Mouse (Mus musculus) left cerebral cortex, postnatal 10 days (tissue): ENCODE data around the gene Igll1. TPM values are rescaled to one million over a fixed set of nuclear protein-coding genes. Genes with fewer than 3 reads are reported as not detected.
"Not testable (repeated sequence)": the region's sequence is repeated elsewhere in the genome, so short reads cannot be mapped to it uniquely, and the experiment has no call there.

Experiments used
- DNase-seq, 2 experiments: peaks; one replicate each; pipeline ENCODE4 v3.0.0; 2021 to 2022; ENCODE audit warnings: low spot score in 2 of 2, mixed read lengths in 1 of 2; ENCODE audit errors: extremely low spot score in 1 of 2
- intact Hi-C: fragments of 180-260 bp; cut with DNase I; formaldehyde crosslinking; loops from one replicate; pipeline ENCODE4 v1.15.1; 2025
- total RNA-seq, 2 experiments: library from RNA; stranded (reverse); gene quantifications; 2 replicates each; pipeline ENCODE4 v1.2.3; 2021

Igll1 gene
- total RNA-seq, 2 experiments from 2014 or later: not detected

DNA sequence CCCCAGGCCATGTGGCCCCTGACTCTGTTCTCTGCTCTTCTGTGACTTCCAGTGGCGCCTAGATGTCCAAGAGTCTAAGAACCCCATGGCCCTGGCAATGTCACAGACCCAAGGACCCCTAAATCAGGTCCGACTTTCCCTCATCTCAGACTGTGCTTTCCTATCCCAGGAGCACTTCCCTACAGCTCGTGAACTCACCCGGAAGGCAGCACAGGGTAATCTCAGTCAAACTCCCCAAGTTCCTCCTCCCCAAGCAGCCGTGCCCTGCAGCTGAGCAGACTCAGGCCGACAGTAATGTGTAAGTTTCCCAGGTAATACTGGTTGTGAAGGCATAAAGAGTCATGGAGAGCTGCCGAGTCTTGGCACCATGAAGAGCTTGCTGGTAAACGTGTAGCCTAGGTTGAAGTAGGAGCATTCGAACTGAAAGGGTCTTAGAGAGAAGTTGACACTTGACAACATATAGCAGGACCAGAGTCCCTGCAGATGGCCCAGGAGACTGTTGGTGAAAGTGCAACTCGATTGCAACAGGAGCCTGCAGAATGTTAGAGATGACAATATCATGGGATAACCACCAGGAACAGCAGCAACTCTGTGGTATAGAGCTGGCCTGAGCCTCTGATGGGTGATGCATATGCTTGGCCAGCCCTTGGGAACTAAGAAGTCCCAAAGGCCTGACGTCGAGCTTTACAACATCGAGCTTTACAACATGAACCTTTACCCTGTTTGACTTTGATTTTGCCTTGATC, 6.9 kb downstream of the Igll1 start:
- DNase-seq: no peak
- intact Hi-C loops: no loop called here

DNA sequence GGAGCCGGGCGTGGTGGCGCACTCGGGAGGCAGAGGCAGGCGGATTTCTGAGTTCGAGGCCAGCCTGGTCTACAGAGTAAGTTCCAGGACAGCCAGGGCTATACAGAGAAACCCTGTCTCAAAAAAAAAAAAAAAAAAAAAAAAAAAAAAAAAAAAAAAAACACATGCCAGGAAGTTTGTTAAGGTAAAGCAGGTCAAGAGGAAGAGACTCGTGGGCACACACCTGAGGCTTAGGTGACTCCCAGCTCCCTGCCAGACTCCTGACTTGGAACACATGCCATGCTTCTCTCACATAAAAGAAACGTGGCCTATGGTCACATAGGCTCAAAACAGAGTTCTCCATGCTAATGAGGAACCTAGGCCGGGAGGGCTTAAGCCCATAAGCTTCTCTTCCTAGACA, 7.7 kb downstream of the Igll1 start:
- intact Hi-C loops, DNase-seq: not testable (repeated sequence)

DNA sequence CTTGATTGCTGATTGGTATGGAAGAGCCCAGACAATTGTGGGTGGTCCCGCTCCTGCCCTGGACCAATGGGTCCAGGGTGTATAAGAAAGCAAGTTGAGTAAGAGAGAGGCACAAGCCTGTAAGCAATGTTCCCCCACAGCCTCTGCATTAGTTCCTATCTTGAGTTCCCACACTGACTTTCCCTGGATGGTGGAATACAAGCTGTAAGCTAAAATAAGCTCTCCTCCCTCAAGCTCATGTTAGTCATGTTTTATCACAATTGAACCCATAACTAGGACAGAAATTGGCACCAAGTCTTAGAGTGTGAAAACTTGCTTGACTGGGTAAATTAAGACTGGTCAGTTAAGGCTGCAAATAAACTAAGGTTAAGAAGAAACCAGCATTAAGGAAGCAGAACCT, 8.2 kb downstream of the Igll1 start:
- DNase-seq: no peak
- intact Hi-C loops: no loop called here

DNA sequence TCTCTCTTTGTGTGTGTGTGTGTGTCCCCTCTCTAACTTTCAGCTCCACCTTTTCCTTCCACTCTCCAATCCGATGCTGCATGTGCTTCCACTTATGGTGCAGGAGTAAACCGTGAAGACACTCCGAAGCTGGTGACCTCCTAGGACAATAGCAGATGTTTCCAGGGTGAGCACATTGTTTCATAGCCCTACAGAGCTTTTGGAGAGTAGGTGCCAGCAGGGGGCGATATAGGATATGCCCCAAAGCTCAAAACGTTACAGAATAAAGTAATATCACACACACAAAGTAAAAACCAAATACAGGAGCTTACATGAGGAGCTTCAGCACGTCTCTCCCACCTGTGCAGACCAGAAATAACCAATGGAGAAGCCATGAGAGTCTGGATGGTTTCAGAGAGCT, 8.9 kb downstream of the Igll1 start:
- DNase-seq: peak in 1 of 2 experiments; percentile 42
- intact Hi-C loops: no loop called here

DNA sequence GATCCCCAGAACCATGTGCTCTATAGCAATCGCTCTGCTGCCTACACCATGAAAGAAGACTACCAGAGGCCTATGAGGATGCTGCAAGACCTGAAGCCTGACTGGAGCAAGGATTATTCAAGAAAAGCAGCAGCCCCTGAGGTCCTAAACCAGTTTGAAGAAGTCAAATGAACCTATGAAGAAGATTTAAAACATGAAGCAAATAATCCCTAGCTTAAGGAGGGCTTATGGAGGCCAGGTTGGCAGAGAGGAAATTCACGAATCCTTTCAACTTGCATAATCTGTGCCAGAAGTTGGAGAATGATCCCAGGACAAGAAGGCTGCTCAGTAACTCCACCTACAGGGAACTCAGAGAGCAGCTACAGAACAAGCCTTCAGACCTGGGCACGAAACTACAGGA, 11.4 kb downstream of the Igll1 start:
- no peak for DNase-seq
- intact Hi-C loops: no loop called here

DNA sequence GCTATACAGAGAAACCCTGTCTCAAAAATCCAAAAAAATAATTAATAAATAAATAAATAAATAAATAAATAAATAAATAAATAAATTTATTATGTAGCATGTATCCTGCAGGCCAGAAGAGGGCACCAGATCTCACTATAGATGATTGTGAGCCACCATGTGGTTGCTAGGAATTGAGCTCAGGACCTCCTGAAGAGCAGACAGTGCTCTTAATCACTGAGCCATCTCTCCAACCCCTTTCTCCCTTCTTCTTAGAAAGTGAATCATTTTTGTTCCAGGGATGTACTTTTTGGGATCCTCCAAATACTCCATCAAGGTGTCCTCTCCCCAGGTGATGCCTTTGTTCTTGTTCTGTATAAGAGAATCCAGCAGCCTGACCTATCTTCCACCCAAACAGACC, 14.6 kb downstream of the Igll1 start:
- intact Hi-C loops: no loop called here
- DNase-seq: no peak

DNA sequence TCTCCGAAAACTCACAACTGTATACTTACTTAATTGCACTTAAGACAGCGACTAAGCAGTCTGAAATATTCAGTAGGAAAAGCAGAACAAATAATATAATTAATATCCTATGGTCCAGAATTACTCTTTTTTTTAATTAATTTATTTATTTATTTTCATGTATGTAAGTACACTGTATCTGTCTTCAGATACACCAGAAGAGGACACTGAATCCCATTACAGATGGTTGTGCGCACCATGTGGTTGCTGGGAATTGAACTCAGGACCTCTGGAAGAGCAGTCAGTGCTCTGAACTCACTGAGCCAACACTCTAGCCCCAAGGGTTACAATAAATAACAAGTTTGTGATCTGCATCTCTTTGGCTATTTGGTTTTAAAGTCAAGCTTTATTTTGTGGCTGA, 34.1 kb downstream of the Igll1 start:
- no peak for DNase-seq
- intact Hi-C loops: no loop called here

DNA sequence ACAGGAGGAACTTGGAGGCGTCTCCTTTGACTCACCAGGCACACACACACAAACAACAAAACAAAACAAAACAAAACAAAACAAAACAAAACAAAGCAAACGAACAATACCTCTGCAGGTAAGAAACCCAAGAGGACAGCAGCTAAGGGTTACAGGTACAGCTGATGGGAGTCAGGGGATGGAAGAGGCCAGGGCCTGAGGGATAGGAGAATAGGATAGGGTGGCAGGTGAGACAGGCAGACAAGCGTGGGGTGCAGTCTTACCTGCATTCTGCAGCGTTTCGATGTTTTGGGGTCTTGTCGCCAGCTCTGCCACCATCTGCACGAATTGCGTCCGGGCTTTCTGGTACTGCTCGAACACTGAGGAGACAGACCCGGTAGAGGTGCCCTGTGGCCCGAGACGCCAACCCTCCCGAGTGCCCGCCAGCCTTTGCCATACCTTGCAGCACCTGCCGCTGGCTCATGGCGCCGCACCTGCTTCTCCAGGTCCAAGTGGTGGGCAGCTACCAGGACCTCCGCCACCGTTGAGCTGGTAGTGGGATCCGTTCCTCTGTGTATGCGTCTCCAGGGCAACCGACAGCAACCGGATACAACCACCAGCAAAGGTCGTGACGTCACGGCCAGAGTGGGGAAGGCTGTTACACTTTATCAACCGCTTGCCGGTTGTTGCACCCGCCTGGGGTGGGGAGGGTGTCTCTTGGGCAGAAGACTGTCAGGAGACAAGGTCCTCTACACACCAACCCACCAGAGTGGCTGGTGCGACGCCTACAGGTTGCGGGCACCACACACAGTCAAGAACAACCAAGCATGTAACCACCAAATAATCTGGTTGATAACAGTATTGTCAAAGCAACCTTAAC, 34.8 kb downstream of the Igll1 start, which contains the start of gene Spag6l:
Gene Spag6l (minus strand): TSS at position 700 of the 859 bp plus-strand sequence.
- intact Hi-C loops: no loop called here
- DNase-seq: peak; percentile 65 to 80

DNA sequence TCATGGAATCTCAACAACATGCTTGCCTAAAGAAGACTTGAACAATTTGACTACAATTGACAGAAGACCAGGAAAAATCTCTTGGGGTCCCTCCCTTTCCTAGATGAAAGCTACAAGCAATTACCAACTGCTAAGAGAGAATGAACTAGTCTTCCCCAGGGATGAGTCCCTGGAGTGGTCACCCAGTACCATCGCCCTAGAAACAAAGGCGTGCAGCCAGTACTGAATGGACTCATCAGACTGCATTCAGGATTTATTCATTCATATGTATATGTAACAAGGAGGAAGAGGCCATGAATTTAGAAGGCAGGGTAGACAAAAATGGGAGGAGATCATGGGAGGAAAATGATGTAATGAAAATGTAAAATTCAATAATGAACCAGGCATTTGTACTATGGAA, 37.6 kb downstream of the Igll1 start:
- intact Hi-C loops: no loop called here
- no peak for DNase-seq

DNA sequence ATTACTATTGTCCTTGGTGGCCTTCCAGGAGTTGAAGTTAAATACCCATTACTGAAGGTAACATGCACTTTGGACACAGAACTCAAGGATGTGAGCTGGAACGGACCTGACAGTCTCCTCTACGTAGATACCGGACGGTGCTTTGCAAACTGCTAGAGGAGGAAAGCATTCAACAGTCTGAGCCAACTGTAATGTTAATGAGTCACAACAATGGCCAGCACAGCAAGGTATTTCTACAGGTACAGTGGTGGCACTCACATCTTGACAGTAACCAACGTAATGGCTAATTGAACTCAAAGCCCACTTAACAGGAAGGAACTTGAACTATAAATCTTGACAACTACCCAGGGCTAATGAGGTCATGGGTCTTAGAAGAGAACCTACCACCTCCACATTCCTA, 38.3 kb downstream of the Igll1 start:
- no peak for DNase-seq
- intact Hi-C loops: no loop called here

Other genes starting within 250 kb of the Igll1 start
- not detected for gene Olfr19, start 187.6 kb downstream of the Igll1 start, total RNA-seq
- gene Spag6l, start 34.5 kb downstream of the Igll1 start, total RNA-seq: 10 to 100 TPM; 10.5 to 11.0 TPM
- 10 to 100 TPM; 60.8 to 63.8 TPM for gene Top3b, start 6.8 kb upstream of the Igll1 start, total RNA-seq
- gene Vpreb1, start 6.9 kb upstream of the Igll1 start, total RNA-seq: not detected
- gene Ppm1f, start 32.5 kb upstream of the Igll1 start, total RNA-seq: 10 to 100 TPM; 25.2 to 25.7 TPM
- gene Mapk1, start 119.4 kb upstream of the Igll1 start, total RNA-seq: 100 to 1,000 TPM; 469 to 480 TPM
- gene Ypel1, start 205.7 kb upstream of the Igll1 start, total RNA-seq: 10 to 100 TPM; 78.5 to 91.2 TPM
- gene Ppil2, start 247.3 kb upstream of the Igll1 start, total RNA-seq: 10 to 100 TPM; 84.6 to 87.7 TPM